Mouse (Mus musculus) layer of hippocampus, postnatal 14 days (tissue): ENCODE data around the gene Phf14. TPM values are rescaled to one million over a fixed set of nuclear protein-coding genes. Genes with fewer than 3 reads are reported as not detected.

Experiments
- DNase-seq, 2 experiments: peaks; one replicate each; pipeline ENCODE4 v3.0.0; 2021 to 2022; ENCODE audit warnings: low spot score in 2 of 2, mixed read lengths in 1 of 2
- total RNA-seq, 2 experiments: library from RNA; stranded (reverse); gene quantifications; 2 replicates each; pipeline ENCODE4 v1.2.3; 2021

Gene Phf14
- total RNA-seq, 2 experiments from 2014 or later, result 108 to 123 TPM

DNA sequence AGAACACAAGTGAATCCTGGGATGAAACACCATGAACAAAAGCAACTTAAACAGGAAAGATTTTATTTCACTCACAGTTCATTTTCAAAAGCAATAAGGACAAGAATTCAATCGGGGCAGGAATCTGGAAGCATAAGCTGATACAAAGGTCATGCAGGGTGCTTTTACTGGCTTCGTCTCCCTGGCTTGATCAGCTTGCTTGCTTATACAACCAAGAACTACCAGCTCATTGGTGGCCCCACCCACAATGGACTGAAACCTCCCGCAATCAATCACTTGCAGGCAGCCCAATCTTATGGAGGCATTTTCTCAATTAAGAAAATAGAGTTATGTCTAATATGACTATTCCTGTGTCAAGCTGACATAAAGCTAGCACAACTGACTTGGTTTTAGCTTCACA is 112.5 kb downstream of the Phf14 start:
- DNase-seq, result no peak

DNA sequence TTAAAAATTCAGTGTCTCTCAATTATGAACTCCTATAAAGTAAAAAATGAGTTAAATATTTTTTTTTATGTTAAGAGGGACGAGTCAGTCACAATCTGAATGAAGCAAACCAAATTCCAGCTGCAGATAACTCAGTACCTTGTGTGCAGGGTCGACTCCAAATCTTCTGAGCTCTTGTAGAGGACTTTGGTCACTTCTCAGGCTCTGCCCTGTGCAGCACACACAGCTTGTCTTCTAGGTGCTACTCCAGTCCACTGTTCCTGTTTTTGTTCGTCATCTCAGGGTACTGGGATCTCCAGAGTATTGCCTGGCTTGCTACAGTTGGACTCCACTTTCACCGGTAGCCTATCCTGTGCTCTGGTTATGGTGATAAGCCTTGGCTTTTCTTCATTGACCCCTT is 113.1 kb downstream of the Phf14 start:
- DNase-seq, result no peak

DNA sequence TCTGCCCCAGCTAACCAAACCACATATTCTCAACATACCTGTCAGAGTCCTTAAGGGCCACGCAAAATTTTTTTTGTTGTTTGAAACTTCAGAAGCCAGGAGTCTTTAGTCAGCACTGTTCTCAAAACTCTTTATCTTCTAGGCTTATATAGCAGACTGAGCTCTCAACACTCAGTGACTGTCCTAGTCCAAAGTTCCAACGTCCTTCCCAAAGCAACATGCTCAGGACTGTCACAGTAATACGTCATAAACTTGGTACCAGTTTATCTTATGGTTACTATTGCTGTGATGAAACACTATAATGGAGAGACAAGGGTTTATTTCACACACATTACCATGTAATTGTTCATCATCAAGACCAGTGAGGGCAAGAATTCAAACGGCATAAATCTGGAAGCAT is 113.9 kb downstream of the Phf14 start:
- DNase-seq, result no peak

DNA sequence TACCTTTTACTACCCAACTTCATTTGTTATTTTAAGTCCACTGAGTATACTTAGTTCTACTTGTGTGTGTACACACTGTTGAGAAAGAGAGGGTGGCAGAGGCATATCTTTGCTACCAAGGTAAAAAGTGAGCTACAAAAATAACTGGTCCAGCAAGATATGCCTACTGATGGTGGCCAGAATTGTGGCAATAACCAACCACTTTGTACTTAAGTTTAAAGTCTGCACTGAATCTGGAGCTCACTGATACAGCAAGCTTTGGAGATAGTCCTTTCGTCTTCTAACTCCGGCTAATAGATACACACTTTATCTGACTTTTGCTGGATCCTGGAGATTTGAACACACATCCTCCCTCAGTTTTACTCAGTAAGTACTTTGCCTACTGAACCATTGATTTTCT is 115.8 kb downstream of the Phf14 start:
- DNase-seq, result no peak

DNA sequence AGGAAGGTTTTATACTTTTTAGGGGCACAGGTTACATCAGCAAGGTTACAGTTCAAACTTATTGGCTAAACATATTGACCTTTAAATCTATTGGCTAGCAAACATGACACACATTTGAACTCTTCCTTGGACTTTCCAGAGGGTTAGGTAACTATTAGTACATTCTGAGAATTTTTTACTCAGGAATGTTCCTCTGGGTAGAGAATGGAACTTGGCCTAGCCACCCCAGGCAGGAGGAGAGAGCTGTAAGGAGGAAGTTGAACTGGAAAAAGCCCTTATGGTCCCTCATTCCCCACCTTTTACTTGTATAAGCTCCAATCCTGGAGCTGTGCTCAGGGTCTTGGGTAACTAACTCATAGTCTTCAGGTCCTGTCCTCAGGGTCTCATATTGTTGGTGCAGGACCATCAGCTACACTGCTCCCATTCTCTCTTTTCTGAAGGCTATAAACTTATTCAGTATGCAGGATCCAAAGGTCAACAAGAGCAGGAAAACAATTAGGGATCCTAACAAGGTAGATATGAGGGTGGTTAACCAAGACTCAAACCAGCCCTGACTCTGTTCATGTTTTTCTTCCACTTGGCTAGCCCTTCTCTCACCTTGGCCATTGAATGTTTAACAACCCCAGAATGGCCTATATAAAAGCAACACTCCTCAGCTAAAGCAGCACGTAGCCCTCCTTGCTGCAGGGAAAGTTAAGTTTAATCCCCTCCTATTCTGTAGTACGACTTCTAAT is 119.4 kb downstream of the Phf14 start:
- DNase-seq, result no peak

DNA sequence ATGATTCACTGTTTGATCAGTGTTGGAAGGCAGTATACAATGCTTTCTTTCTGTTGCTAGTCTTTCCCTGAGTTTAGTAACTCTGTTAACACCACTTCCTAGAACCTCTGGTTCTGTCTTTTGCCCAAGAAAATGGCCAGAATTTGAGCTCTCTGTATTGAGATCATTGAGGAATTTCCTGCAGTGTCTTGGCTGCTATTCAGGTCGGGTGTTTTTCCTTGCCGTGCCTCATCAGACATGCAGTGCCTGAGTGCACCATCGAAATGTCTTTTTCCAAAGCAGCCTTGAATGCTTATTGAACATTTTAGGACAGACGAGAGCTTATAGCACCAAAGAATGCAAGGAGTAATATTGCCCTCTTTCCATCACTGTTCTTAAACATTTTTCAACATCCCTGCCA is 127.0 kb downstream of the Phf14 start:
- DNase-seq, result no peak

DNA sequence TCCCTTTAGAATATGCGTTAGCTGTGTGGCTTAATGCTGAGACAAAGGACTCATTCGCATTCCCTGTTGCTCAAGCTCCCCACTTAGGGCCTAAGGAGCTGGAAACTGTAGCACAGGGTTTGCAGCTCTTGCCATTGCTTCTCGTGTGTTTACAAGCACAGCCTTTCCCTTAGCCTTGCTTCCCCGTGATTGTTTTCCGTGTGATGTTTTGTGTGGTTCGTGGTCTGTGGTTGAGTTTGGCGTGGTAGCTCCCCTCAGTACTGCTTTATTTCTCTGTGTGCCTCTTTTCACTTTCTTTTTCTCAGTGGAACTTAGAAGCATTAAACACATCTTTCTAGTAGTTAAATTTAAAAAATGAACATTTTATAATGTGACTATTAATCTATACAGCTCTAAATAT is 130.7 kb downstream of the Phf14 start:
- DNase-seq, result no peak

DNA sequence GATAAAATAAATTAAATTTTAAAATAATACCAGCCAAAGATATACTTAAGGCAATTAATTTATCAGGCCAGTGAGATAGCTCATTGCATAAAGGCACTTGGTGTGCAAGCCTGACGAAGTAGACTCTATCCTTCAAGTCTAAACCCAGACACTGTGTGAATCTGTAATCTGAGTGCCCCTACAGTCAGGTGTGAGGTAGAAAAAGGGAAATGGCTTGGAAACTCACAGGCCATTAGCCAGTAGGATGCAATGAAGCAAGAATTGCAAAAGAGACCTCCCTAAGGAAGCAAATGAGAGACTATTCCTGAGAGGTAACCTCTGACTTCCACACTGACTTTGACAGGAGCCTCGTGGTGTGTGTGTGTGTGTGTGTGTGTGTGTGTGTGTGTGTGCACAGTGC is 145.3 kb downstream of the Phf14 start:
- no peak for DNase-seq

DNA sequence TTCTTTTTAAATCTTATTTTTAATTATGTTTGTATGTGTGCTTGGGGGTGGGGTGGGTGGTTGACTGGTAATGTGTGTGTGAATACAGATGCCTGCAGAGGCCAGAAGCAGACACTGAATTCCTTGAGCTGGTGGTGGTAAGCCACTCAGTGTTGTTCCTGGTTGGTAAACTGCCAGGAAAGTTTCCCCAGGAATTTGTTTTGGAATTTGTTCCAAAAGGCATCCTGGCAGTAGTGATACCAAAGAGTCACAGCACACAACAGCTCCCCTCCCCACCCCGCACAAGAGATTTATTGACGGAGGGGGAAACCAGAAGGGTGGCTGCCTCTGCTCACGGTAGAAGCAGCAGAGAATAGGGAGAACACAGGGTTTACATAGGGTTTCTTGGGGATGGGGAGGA is 146.5 kb downstream of the Phf14 start:
- DNase-seq, result no peak

DNA sequence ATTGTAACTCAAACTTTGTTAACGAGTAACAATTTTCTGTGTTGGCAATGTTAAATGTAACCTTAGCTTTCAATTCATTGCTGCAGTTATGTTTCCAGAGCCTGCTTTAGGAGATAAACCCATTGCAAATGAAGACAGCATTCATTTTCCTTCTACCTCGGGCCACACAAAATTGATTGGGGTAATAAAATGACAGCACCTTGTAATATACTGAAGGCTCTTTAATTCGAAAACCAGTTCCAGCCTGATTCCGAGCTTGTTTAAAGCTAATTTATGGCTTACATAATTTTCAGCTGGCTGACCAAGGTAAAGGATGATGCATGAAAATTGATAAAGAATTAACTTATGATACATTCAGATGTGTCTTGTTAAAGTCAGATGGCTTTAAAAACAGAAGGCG is 151.1 kb downstream of the Phf14 start:
- DNase-seq, result no peak

DNA sequence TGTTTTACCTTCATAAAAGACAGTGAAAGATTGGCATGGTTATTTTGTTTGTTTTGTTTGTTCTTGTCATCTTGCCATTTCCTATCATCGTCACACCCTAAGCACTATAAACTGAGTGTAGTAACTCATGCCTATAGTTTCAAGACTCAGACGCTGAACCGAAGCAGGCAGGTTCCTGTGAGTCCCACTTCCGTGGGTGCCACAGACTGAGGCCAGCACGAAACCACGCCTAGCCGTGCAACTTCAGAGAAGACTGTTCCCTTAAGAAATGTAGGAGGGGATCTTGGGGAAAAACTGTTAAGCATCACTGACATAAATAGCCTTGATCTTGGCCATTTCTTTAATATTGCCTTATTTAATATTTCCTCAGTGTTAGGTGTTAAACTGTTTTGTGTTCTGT is 152.4 kb downstream of the Phf14 start:
- no peak for DNase-seq

DNA sequence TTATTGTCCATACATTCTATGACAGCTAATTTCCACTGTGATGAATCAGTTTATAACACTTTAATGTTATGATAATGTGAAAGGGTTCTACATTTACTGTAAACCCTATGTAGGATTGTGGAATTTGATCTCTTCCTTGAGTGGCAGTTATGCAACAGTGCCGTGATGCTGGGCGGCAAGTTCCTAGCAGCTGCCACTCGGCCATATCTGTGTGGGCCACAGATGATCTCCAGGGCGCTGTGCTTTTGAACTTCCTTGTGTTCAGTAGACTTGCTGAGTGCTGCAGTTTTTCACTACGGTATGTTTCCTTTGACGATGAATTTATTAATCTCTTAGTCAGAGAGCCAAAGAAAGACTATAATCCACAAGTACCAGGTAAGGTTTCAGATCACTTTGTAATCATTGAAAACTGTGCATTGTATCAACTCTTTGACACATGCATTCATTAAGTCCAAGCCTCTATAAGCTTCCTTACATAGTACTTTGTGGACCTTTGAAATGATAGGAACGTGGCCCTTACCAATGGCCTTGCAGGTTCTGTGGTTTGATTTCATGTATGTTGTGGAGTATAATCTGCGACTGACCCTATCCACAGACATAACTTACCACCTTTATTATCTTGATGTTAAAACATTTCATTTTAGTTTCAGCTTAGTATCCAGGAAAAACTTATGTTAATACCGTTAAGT is 153.0 kb downstream of the Phf14 start:
- DNase-seq, result no peak

DNA sequence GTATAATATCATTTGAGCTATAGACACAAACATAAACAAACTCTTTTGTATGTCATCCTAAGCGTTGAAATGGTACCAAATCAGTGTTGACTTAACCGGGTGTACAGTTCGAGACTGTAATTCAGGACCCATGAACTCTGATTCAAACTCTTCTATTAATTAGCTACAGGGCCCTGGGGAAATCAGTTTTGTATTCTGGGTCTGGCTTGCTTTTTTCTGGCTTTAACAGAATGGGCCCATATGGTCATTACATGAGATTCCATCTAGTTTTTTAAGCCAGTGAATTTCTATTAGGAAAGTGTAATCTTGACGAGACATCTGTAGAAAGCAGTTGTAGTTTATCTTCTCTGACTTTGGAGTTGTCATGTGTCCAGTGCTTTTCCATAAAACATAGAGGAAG is 160.3 kb downstream of the Phf14 start:
- peak in 1 of 2 experiments; percentile 41 for DNase-seq

DNA sequence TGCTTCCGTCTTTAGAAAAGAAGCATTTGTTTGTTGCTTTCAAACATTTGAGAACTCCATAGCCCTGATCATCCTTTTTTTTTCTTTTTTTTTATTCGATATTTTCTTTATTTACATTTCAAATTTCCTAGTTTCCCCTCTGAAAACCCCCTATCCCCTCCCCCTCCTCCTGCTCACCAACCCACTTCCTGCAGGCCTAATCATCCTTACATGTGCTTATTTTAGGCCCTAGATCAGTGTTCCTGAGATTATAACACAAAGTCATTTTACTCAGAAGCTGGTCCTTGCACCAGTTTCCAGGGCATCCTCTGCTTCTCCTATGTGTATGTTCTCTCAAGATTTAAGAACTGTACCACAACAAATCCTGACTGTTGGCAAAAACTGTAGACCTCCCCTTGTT is 161.7 kb downstream of the Phf14 start:
- no peak for DNase-seq

DNA sequence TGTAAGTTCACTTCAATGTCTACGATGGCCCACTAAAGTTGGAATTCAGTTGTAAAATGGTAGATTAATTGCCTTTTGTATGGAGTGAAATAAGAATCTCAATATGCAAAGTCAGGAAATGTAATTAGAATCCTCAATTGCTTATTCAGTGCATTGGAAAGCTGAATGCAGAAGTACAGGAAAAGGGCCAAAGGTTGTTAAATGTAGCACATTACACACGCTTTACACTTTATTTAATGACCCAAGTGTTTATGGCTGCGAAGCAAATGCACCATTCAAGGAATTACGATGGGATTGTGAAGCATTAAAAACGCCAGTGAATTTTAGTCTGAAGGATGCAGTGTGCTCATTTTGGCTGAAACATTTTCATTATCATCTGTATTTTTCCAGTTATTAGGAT is 167.0 kb downstream of the Phf14 start:
- DNase-seq, result no peak

DNA sequence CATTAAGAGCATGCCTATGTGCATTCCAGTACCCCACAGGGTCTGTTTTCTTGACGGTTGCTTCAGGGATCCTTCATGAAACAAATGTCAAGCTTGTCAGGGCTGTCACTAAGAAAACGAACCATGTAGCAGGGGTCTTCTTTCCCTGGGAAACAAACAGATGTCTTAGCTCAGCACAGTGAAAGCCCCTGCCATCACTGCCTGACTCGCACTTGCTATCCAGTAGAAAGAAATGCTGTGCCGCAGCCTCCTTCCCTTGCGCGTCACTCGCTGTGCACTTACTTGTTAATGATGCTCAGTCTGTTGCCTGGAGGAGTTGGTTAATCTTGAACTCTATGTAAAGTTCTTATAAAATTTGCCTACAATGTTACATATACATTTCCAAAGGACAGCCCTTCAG is 169.7 kb downstream of the Phf14 start:
- no peak for DNase-seq

DNA sequence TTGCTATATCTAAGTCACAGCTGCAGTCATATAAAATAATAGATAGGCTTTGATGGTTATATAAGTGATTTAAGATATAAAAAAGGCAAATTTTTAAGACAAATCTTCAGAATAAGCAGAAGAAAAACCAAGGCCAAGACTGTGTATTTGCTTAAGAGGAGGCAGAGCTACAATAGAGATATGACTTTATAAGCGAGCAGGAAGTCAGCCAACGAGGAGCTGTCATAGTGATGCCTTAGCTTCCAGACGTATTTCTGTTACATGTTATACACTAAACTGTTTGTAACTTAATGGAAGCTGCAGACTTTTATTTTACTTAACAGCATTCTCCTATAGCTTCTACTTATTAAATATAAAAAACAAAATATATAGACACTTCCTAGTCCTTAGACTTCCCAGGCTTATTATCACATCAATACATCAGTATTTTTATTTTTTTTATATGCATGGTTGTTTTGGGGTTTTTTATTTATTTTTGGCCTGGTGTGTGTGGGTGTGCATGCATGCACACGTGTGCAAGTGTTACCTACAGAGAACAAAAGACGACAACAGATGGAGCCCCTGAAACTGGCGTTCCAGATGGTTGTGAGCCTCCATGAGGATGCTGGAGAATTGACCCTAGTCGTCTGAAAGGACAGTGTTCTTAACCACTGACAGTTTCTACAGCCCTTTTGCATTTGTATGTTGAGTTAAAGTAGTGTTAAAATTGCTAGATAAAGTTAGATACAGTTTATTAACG is 170.4 kb downstream of the Phf14 start:
- DNase-seq, result no peak

DNA sequence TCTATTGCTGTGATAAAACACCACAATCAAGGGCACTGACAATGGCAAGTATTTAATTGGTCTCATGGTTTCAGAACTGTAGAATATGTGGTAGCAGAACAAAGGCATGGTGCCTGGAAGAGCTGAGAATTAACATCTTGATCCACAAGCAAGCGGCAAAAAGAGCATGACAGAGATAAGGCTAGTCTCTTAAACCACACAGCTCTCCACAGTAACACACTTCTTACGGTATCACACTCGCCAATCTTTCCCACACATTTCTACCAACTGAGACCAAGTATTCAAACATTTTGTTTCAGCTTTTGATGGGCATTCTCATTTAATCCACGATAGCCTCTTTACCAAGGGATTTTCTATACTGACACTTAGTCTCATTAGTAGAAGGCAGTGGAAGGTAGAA is 171.7 kb downstream of the Phf14 start:
- DNase-seq, result no peak

DNA sequence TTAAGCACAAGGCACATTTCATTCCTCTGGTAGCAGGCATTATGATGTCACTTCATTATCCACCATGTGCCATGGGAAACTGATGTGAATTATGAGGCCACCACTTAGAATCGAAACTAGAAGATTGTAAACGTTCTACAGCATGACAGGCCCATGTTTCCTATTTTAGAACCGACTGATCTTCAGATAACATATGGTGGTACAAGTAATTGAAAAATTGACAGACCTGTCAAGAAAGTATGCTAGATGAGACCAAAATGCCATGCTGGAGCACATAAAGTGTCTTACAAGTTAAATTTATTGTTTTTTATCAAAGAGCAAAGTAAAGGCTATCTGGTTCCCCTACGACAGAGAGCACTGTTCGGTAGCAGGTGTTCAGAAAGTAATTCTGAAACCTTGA is 172.8 kb downstream of the Phf14 start:
- DNase-seq, result no peak

DNA sequence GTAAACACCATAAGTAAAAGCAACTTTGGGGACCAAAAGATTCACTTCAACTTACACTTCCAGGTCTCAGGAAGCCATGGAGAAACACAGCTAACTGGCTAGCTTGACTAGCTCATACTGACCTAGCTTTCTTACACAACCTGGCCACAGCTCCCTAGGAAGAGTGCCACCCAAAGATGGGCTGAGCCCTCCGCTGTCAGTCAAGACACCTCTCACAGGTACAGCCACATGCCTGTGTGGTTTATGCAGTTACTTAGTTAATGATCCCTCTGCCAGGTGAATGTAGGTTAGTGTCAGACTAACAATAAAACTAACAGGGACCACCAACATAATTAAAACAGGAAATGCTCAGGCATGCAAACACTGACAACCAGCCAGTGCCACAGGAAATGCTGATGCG is 174.1 kb downstream of the Phf14 start:
- no peak for DNase-seq

DNA sequence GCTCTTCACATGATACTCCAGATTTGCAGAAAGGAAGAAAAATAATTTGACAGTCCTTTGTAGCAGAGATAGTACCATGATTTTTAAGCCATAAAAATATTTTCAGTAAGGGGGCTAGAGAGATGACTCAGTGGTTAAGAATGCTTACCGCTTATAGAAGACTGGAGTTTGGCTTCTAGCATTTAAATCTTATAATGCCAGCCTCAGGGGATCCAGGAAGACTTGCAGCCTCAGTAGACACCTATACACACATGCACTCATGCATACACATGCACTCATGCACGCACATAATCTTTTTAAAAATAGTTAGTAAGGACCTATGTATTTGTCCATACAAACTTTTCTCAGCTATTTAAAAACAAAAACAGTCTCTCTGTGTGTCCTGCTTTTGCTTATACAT is 174.5 kb downstream of the Phf14 start:
- DNase-seq, result no peak

DNA sequence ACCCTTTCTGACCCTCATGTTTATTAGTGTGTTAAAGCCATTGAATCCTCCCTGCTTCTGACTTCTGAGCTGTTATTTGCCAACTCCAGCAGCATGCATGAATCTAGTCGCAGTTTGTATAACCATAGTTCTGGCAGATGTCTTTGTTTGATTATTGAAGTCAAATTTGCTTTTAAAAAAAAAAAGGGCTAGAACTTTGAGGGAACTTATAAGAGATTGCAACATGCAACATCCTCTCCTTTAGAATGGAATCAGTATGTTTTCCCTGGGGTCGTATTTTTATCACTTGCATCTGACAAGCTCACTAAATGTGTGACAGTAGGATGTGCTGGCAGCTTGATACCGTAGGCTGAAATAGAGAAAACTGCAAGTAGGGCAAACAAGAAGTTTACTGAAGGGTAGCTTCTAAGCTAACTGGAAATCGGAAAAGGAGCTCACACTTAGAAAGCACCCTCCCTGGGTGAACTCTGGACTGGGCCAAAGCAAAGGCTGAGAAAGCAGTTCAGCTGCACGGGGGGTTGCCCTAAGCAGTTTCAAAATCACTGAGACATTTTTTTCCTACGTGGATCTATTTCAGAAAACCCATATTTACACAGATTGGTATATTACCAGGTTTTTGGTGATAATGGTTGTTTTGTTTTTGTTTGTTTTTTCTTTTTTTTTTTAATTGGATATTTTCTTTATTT is 175.1 kb downstream of the Phf14 start:
- no peak for DNase-seq
